20 mouse cellular contexts compared by ENCODE assay signal in genomic region chr11:52749988-52750387, GRCm38 (mm10). TPM values are rescaled to one million over a fixed set of nuclear protein-coding genes. Genes with fewer than 3 reads are reported as not detected.
A peak's percentile ranks its signal among the peaks of the same experiment; 100 is the strongest.
DNase-seq lines count a peak whose midpoint lies in the region; TF ChIP-seq lines count a peak whose summit lies in the region.
"Had no signal": no experiment of that assay in that cellular context is flagged by ENCODE, and none has a peak within 500 bp of the region (broad histone marks: within the 10 kb centered on the region; RNA-seq: fewer than 3 reads in every experiment).

No protein-coding gene starts in this region.

- dilution Hi-C loops in CH12.LX (cut with MboI; ENCODE audit: extremely low pct_ligation_motif_present, extremely low pct_unique_long_range_greater_than_20kb, low sequenced_read_pairs) = no loop called here

- no peak overlapping the region for H3K27ac ChIP-seq in thymus, adult 2 months (ENCODE audit: control insufficient read depth, insufficient read depth, low read length)
- no peak overlapping the region for H3K27ac ChIP-seq in CH12.LX (ENCODE audit: insufficient read depth, low read depth)
- H3K27ac ChIP-seq: embryonic facial prominence, embryonic 15.5 days; forebrain, embryonic 10.5 days; gastrocnemius, adult 2 months; heart, embryonic 10.5 days; hindbrain, embryonic 12.5 days had no signal

- no peak for TF ChIP-seq RAD21 in CH12.LX (IDR thresholded peaks at IDR 0.05; ENCODE audit: low read depth, low read length)

- H3K9me3 ChIP-seq in CH12.LX (replicated peaks; ENCODE audit: low read length) = no peaks in the 10 kb centered on the region
- H3K9me3 ChIP-seq: embryonic facial prominence, embryonic 15.5 days; forebrain, embryonic 10.5 days; heart, embryonic 10.5 days; hindbrain, embryonic 12.5 days had no signal

- WGBS in thymus, adult 2 months = 52% methylated on average over 6 of the region's 6 CpGs

- no peak for TF ChIP-seq CTCF in thymus, adult 2 months (IDR thresholded peaks at IDR 0.05; ENCODE audit: borderline replicate concordance, control insufficient read depth, extremely low read depth, insufficient read depth, low read length, poor library complexity)
- TF ChIP-seq CTCF in CH12.LX (conservative IDR thresholded peaks at IDR 0.05 in 1 of 2, IDR thresholded peaks at IDR 0.05 in 1 of 2; ENCODE audit: low read depth in 2 of 2, low read length in 2 of 2) = no peak

- in situ Hi-C loops in CH12.LX (cut with MboI; ENCODE audit: low pct_ligation_motif_present, low pct_unique_long_range_greater_than_20kb, low sequenced_read_pairs) = no loop called here

- TF ChIP-seq EP300 in CH12.LX (IDR thresholded peaks at IDR 0.05; ENCODE audit: low read length) = no peak

- DNase-seq in thymus, postnatal 0 days (ENCODE audit: low spot score) = peak; percentile 56
- DNase-seq in thymus, adult 2 months = no peak
- DNase-seq in CH12.LX (ENCODE audit: extremely low read depth) = peak; percentile 43
- peak; percentile 45 for DNase-seq in induced T-regulatory cell, adult 2 months (ENCODE audit: low read depth)
- no peak for DNase-seq in adrenal gland, postnatal 36 days
- DNase-seq in testis, postnatal 10 days (ENCODE audit: low spot score) = no peak
- DNase-seq: adrenal gland, postnatal 10 days; cerebellum, adult 18-20 months; cerebellum, adult 9-11 months; embryo, embryonic 11 days; gastrocnemius, adult 2 months; gastrocnemius, postnatal 36 days; heart, adult 18-20 months; heart, postnatal 10 days; heart, postnatal 4 days had no signal

- H3K27me3 ChIP-seq in thymus, adult 2 months (ENCODE audit: control insufficient read depth, insufficient read depth, low read length) = no peaks in the 10 kb centered on the region
- peaks cover 34% of the 10 kb centered on the region for H3K27me3 ChIP-seq in CH12.LX (replicated peaks)
- H3K27me3 ChIP-seq: embryonic facial prominence, embryonic 15.5 days had no signal

- H3K9ac ChIP-seq in CH12.LX (ENCODE audit: insufficient read depth, low read depth) = no peak overlapping the region
- H3K9ac ChIP-seq: embryonic facial prominence, embryonic 15.5 days; hindbrain, embryonic 12.5 days had no signal

- H3K79me2 ChIP-seq in CH12.LX (replicated peaks; ENCODE audit: control insufficient read depth, extremely low read depth, insufficient read depth, poor library complexity, severe bottlenecking) = no peaks in the 10 kb centered on the region

- H3K4me2 ChIP-seq in CH12.LX (ENCODE audit: insufficient read depth, low read depth, poor library complexity, severe bottlenecking) = no peak overlapping the region
- H3K4me2 ChIP-seq: embryonic facial prominence, embryonic 15.5 days; hindbrain, embryonic 12.5 days had no signal

- peaks cover 8% of the 10 kb centered on the region for H3K4me1 ChIP-seq in thymus, adult 2 months (replicated peaks; ENCODE audit: control insufficient read depth, insufficient read depth, low read length)
- peaks cover 3 to 8% of the 10 kb centered on the region in 2 experiments; a peak in 2 of 4 replicates for H3K4me1 ChIP-seq in CH12.LX (ENCODE audit: control insufficient read depth in 1 of 2, insufficient read depth in 2 of 2)
- H3K4me1 ChIP-seq: embryonic facial prominence, embryonic 15.5 days had no signal

- no peaks in the 10 kb centered on the region for H3K36me3 ChIP-seq in thymus, adult 2 months (ENCODE audit: control insufficient read depth, insufficient read depth, low read length)
- no peaks in the 10 kb centered on the region for H3K36me3 ChIP-seq in CH12.LX (replicated peaks in 1 of 2; ENCODE audit: control insufficient read depth in 1 of 2, insufficient read depth in 1 of 2, low read length in 1 of 2)
- H3K36me3 ChIP-seq: embryonic facial prominence, embryonic 15.5 days; forebrain, embryonic 10.5 days; heart, embryonic 10.5 days; hindbrain, embryonic 12.5 days had no signal

- no peak overlapping the region for H3K4me3 ChIP-seq in thymus, adult 2 months (ENCODE audit: control insufficient read depth, insufficient read depth, low read length)
- no peak overlapping the region for H3K4me3 ChIP-seq in CH12.LX (replicated peaks in 1 of 3; ENCODE audit: low read depth in 2 of 3, low read length in 2 of 3, poor library complexity in 1 of 3)
- H3K4me3 ChIP-seq: embryonic facial prominence, embryonic 15.5 days; erythroblast, embryonic 14.5 days; forebrain, embryonic 10.5 days; gastrocnemius, adult 2 months; heart, embryonic 10.5 days; hindbrain, embryonic 12.5 days had no signal

- no peak for TF ChIP-seq POLR2A in thymus, adult 2 months (IDR thresholded peaks at IDR 0.05; ENCODE audit: control insufficient read depth, extremely low read depth, insufficient read depth, low read length, poor library complexity)
- TF ChIP-seq POLR2A in CH12.LX (IDR thresholded peaks at IDR 0.05; ENCODE audit: low read depth, low read length) = no peak

TF ChIP-seq in CH12.LX, 34 proteins besides CTCF, POLR2A, EP300 and RAD21:
- TF ChIP-seq ELF1 (IDR thresholded peaks at IDR 0.05; ENCODE audit: low read depth, low read length) (peak; percentile 44; the same call in 1 of the 2 replicates), RCOR1 (conservative IDR thresholded peaks at IDR 0.05; ENCODE audit: low read depth, low read length) (no peak)
TF ChIP-seq in CH12.LX: peak in this region for 1.

RNA-seq across cellular contexts. Expression of gene Fstl4, which starts 14.4 kb away (rescaled TPM):
- 1.2 and 1.9 TPM in 2 replicates for polyA plus RNA-seq in thymus, postnatal 0 days (2015; fragmentation: Nextera tagmentation; extraction: Ambion mirVana)
- 0.18 TPM in 2 replicates for polyA plus RNA-seq in thymus, adult 2 months (2012; rRNA removed)
- not detected in 2 replicates for total RNA-seq in CH12.LX (2012; rRNA removed)
- total RNA-seq in CH12.LX (2014; rRNA removed) = not detected in 2 replicates
- polyA plus RNA-seq in CH12.LX (2012; ENCODE audit: insufficient read length, low read depth) = not detected in 2 replicates
- total RNA-seq in adrenal gland, postnatal 36 days (2021) = 1 to 10 TPM in 1 of 2 experiments, under 1 TPM in 1; 0.79 to 1.1 TPM
- total RNA-seq: gastrocnemius, adult 2 months; gastrocnemius, postnatal 36 days had no signal
- polyA plus RNA-seq: erythroblast, embryonic 14.5 days had no signal

Comparison
In these comparisons a context has a peak if more than half of its experiments do, and no peak if none do; other contexts are left out.
1. DNase-seq: peak in thymus, postnatal 0 days (single experiment), CH12.LX (single experiment) and induced T-regulatory cell, adult 2 months (single experiment); none in thymus, adult 2 months (single experiment), adrenal gland, postnatal 36 days (0 of 2) and testis, postnatal 10 days (single experiment).